Mouse (Mus musculus) small intestine, adult 2 months (tissue): ENCODE data around the gene Kcnmb3.

ENCODE experiments used
- CTCF ChIP-seq: fragments of 200-500 bp; IDR thresholded peaks from 2 replicates; pipeline ENCODE4 v1.5.1; 2012; ENCODE audit warnings: low read depth, mild to moderate bottlenecking, control low read depth, inconsistent platforms, low read length, moderate library complexity, mixed read lengths; ENCODE audit not compliant: insufficient replicate concordance, insufficient read length; ENCODE audit errors: extremely low read depth
- POLR2A ChIP-seq: fragments of 200-500 bp; IDR thresholded peaks from 2 replicates; pipeline ENCODE4 v1.6.1; 2012; ENCODE audit warnings: low read depth, mild to moderate bottlenecking, control low read depth, inconsistent platforms, low read length, moderate library complexity

- TF ChIP-seq CTCF = no peak
- no peak for TF ChIP-seq POLR2A
Observed at GRCm38 (mm10) chr3:32511191-32511550, 19.1 kb upstream of the Kcnmb3 start.
